Mouse (Mus musculus): Measurements from ENCODE around the gene Stard9.

DNA sequence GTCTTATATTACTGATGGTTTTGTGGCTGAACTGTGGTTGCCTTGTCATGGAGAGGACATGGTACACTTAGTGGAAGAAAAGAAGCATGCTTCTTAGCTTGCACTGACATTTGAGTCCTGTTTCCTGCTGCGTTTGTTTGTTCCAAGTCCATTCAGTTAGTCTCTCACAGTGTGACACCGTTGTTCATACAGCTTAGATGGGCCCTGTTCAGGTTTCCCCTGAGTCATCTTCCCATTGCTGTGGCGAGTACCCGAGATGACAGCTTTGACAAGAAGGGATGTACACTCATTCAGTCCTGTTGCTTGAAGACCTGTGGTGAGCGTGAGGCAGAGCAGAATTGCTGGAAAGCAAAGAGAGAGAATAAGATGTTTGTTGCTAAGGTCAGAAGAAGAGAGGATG, 29.6 kb downstream of the Stard9 start:
- TF ChIP-seq CTCF (IDR thresholded peaks at IDR 0.05; ENCODE audit: low read depth, low read length) (no peak), GATA1 (IDR thresholded peaks at IDR 0.05; ENCODE audit: borderline replicate concordance, low read length) (no peak), TAL1 (conservative IDR thresholded peaks at IDR 0.05; ENCODE audit: low read depth, low read length) (no peak)

All from G1E (cell line).